Mouse (Mus musculus) neutrophil, adult 5-6 weeks (primary cell): ENCODE data around the gene Zfp568. TPM values are rescaled to one million over a fixed set of nuclear protein-coding genes. Genes with fewer than 3 reads are reported as not detected.

ENCODE experiments used
- ATAC-seq: fragments of 151-379, 151-347 bp; 2 replicates; pipeline ENCODE4 v1.8.0; 2017; ENCODE audit warnings: mild to moderate bottlenecking, moderate TSS enrichment; ENCODE audit not compliant: insufficient number of reproducible peaks, poor library complexity, low FRiP score, severe bottlenecking; ENCODE audit errors: extremely low read depth
- total RNA-seq: library from RNA; stranded (forward); fragments of 200-1000 nt; gene quantifications from 2 replicates; pipeline ENCODE4 v1.2.3, GENCODE M21; 2017

The Zfp568 gene
- total RNA-seq, 1 experiment from 2014 or later, result 18.5 TPM

DNA sequence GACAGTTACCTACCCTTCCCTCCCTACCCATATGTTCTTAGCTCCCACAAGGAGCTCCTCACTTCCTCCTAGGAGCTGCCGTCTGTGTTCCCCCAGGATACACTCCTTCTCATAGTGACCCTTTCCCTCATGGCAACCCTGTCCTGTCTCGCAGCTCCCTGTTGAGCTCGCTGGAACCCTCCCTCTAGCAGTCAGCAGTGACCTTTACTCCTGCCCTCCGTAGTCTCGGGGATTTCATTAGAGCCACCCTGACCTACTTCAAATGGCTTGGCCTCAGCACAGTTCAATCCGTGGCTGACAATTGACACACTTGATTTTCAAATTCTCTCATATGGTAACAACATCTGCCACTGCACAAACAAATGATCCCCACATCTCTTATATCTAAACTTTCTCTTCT, 46.9 kb downstream of the Zfp568 start:
- ATAC-seq, result no peak

DNA sequence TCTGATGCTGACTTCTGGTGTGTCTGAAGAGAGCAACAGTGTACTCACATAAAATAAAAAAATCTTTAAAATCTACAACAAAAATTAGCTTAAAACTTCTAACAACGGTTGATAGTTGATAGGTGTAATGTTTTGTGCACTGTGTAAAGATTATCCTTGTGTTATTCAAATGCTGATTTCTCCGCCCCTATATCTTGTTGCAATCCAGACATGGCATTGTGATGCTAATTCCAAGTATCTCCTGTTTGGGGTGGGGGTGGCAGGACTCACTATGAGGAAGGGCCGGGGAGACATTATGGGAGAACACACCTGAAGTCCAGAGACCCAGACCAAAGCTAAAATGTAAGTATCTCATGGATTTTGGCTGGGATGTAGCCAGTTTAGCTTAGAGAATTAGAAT, 47.6 kb downstream of the Zfp568 start:
- no peak for ATAC-seq

DNA sequence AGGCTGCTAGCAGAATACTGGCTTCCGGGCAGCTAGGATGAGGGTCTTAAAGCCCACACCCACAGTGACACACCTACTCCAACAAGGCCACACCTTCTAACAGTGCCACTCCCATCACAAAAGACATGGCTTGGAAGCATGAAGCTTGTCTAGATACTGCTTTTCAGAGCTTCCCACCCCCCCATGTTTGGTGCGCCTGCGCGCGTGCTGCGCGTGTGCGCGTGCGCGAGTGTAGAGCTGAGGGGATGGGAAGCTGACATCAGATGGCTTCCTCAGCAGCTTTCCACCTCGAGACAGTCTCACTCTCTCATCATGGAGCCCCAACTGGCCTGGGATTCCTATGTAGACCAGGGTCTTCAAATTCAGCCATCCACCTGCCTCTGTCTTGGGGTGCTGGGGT, 50.6 kb downstream of the Zfp568 start:
- ATAC-seq, result no peak

DNA sequence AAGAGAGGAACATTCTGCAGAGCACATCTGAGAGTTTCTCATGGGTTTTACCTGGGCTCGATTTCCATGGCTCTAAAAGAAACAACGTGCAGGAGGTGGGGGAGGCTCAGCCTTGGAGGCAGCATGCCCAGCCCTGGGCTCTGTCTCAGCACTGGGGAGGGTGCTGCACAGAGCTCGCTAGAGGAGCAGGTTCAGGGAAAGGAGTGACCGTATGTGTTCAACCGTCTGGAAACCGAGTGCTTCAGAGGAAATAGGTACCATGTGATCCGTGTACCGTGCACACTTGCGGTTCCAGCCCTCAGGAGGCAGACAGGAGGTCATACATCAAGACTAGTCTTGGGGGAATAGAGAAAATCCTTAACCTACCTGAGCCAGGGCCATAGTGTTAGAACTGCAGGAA, 60.6 kb downstream of the Zfp568 start:
- no peak for ATAC-seq

DNA sequence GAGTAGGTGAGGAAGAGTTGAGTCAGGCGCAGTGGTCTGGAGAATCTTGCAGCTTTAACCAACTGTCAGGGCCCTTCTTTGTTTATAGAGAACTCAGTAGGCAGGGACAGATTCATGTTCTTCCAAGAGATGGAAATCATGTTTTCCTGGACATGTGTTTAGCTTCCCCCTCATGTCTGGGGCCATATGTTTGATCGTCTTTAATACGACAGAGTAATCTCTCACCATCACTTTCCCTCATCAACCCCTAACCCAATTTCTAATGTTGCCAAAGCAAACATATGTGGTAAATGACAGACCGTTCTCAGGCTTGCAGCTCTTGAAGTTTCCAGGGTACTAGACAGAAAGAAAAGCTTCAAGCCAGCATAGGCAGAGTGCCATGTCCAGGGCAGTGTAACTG, 64.4 kb downstream of the Zfp568 start:
- no peak for ATAC-seq

DNA sequence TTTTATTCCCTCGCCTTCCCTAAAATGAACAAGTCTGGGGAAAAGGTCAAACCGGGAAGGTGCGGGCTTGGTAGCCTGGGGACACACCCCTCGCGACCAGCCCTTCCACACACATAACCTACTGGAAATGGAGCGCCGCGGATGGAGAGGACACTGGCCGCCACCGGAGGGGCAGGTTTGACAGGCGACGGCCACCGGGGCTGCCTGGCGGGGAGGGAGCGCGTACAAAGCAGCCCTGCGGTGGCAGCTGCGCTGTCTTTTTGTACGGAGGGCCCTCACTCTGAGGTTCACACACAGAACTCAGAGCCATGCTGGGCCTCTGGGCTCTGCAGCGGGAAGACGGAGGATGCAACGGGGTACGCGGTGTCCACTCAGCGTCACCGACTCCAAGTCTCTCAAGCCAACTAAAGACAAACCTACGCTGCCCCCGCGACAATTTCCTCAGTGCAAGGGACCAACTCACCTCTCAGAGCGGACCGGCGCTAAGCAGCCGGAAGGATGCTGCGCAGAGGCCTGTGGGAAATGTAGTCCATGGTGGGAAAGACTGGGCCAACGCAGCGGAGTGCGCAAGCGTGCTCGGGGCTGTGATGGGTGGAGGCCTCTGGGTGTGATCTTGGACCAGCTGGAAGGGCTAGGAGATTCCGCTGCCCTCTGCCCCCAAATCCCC, 67.3 kb downstream of the Zfp568 start, which contains the start of gene Zfp14:
Gene Zfp14 (minus strand): TSS at position 499 of the 667 bp plus-strand sequence.
- ATAC-seq, result peak; percentile 99

DNA sequence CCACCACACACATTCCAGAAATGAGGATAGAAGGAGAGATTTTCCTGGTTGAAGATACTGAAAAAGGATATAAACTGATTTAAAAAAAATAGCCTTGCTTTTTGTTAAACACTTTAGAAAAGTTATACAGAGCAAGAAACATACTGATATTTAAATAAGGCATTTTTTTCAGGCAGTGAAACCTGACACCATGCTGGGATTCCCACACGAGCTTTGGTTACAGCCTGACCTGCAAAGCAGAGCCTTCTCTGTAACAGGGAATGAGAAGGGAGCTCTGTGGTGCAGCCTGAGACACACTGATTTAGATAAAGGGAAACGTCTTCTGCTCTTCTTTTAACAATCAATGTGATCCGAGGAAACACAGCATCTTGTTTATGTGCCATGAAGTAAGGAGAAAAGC, 69.8 kb downstream of the Zfp568 start:
- ATAC-seq, result no peak

DNA sequence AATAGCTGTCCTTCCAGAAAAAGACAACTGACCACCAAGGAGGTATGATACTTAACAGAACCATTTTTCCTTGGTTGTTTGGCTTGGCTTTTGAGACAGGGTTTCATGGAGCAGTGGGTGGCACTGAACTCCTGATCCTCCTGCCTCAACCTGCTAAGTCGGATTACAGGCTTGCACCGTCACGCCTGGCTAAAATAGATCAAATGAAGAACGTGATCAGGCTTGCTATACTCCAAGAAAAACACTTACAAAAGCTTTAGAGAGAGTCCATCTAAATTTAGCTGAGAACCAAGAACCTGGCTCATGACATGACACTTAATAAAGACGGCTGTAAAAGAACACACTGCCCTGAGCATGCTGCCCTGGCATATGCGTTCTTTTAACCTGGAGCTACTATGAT, 76.6 kb downstream of the Zfp568 start:
- no peak for ATAC-seq

DNA sequence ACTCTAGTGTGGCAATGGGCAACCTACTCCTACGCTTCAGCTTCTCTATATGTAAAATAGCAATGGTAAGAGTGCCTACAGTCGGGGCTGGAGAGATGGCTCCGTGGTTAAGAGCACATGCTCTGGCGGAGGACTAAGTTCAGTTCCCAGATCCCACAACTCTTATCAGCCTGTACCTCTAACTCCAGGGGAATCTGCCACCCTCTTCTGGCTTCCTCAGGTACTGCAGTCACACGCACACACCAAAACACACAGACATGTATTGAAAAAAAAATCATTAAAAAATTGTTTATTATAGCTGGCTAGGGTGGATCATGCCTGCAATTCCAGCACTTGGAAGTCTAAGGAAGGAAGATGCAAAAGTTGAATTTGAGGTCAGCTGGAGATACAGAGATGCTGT, 78.7 kb downstream of the Zfp568 start:
- no peak for ATAC-seq

DNA sequence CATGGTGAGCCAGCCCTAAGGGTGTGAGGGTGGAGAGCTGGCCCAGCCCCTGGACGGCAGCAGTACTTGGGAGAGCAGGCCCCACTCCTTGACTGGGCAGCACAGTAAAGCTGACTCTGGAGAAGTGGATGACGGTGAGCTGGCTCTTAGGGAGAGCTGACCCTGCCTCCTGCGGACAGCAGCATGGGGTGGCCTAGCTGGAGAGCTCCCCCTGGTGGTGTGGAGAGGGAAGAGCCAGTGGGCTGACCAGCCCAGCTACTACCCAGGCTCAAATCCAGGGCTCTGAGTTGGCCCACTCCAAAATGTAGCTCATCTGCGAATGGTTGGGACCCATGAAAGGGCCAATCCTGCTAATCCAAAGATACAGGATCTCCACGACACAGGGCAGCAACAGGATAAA, 80.9 kb downstream of the Zfp568 start:
- ATAC-seq, result 0 out of 2 replicates have a peak, but pooled peaks have one; percentile 23

DNA sequence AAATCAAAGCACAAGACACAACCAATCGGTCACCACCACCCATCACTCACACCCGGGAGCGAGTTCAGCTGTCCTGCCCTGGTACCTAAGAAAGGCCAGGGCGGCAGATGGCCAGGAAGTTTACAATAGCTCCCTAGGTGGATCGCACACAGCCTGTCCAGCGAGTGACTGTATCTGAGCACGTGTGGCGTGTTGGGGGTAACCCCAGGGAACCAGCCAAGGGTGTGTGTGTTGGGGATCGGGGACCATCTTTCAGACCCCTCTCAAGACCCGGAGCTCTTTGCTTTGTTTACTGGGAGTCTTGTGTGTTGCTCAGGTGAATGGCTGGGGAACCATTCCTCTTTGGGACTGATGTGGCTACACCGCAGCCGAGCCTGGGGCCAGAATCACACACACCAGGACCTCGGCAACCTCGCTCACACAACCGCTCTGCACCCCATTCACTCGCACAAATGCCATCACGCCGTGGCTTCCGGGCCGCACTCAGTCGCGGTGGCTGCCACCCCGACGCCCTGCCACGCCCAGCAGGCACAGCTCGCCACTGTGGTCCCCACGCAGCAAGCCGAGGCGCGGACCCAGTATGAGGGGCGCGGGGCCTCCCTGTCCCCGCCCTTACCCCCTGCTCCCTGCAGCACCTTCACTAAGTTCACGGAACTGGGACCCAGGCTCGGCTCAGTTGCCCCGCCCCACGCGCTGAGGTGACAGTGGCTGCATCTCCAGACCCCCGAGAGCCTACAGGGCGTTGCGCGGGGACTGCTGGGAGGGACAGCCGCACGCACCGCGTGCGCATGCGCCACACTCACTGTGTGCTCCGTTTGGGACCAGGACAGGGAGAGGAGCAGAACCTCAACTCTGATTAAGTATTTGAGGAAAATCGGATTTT, 88.6 kb downstream of the Zfp568 start, which contains the start of gene Zfp82:
Gene Zfp82 (minus strand): TSS at position 755 of the 883 bp plus-strand sequence.
- peak; percentile 74 for ATAC-seq

Other genes starting within 250 kb of the Zfp568 start
- 22.2 and 23.5 TPM in 2 replicates for gene Zfp84, start 215.4 kb upstream of the Zfp568 start, total RNA-seq
- 0.12 and 0.58 TPM in 2 replicates for gene Zfp30, start 200.0 kb upstream of the Zfp568 start, total RNA-seq
- 13.3 and 15.2 TPM in 2 replicates for gene Zfp790, start 167.8 kb upstream of the Zfp568 start, total RNA-seq
- 10.4 and 10.7 TPM in 2 replicates for gene Zfp940, start 130.3 kb upstream of the Zfp568 start, total RNA-seq
- 7.8 and 10.4 TPM in 2 replicates for gene Zfp420, start 124.0 kb upstream of the Zfp568 start, total RNA-seq
- 9.0 and 10.8 TPM in 2 replicates for gene Zfp27, start 77.4 kb upstream of the Zfp568 start, total RNA-seq
- gene Zfp383, start 75.7 kb upstream of the Zfp568 start, total RNA-seq, result 2.6 and 5.1 TPM in 2 replicates
- 7.2 and 10.9 TPM in 2 replicates for gene Zfp74, start 29.9 kb upstream of the Zfp568 start, total RNA-seq
- 3.6 and 4.3 TPM in 2 replicates for gene Zfp14, start 67.4 kb downstream of the Zfp568 start, total RNA-seq
- 9.6 and 12.9 TPM in 2 replicates for gene Zfp82, start 88.9 kb downstream of the Zfp568 start, total RNA-seq
- gene Gm26920, start 106.5 kb downstream of the Zfp568 start, total RNA-seq, result not detected in 2 replicates
- gene Zfp566, start 106.6 kb downstream of the Zfp568 start, total RNA-seq, result 4.9 and 5.8 TPM in 2 replicates
- gene Zfp260, start 110.8 kb downstream of the Zfp568 start, total RNA-seq, result 42.7 and 44.6 TPM in 2 replicates
- gene Zfp382, start 138.0 kb downstream of the Zfp568 start, total RNA-seq, result 10.6 and 14.1 TPM in 2 replicates
- 44.2 and 46.8 TPM in 2 replicates for gene Zfp146, start 185.8 kb downstream of the Zfp568 start, total RNA-seq
- gene Cox7a1, start 200.2 kb downstream of the Zfp568 start, total RNA-seq, result not detected in 2 replicates
- gene Capns1, start 214.9 kb downstream of the Zfp568 start, total RNA-seq, result 137 and 168 TPM in 2 replicates
- 26.0 and 30.3 TPM in 2 replicates for gene Polr2i, start 248.0 kb downstream of the Zfp568 start, total RNA-seq
- 16.5 and 21.6 TPM in 2 replicates for gene Tbcb, start 248.3 kb downstream of the Zfp568 start, total RNA-seq